Mouse (Mus musculus): ENCODE data around the gene Tef.

DNA sequence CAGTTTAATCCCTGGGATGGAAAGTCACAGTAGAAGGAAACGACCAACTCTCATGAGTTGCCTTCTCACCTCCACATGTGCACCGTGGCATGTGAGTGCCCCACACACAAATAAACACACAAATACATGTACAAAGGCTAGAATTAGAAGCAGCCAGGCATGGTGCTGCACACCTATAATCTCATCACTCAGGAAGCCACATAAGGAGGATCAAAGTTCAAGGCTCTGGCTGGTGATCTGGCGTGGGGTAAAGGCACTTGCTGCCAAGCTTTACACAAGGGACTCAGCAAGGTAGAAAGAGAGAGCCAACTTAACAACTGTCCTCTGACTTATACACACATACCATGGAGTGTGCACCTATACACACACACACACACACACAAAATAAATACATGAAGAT is 1.8 kb upstream of the Tef start:
- TF ChIP-seq CTCF (IDR thresholded peaks at IDR 0.05; ENCODE audit: low read depth, low read length), result no peak
- no peak for TF ChIP-seq POLR2A (IDR thresholded peaks at IDR 0.05; ENCODE audit: insufficient read depth, low read length)
- TF ChIP-seq EP300 (IDR thresholded peaks at IDR 0.05; ENCODE audit: insufficient read depth, low read depth, low read length), result no peak

Data from ES-Bruce4 (cell line).